Mouse (Mus musculus): Measurements from ENCODE around the gene Gm10486. TPM values are rescaled to one million over a fixed set of nuclear protein-coding genes. Genes with fewer than 3 reads are reported as not detected.
"Not testable (repeated sequence)": the region's sequence is repeated elsewhere in the genome, so short reads cannot be mapped to it uniquely, and the experiment has no call there.

The Gm10486 gene
- not detected in 3 replicates for total RNA-seq (2017)

DNA sequence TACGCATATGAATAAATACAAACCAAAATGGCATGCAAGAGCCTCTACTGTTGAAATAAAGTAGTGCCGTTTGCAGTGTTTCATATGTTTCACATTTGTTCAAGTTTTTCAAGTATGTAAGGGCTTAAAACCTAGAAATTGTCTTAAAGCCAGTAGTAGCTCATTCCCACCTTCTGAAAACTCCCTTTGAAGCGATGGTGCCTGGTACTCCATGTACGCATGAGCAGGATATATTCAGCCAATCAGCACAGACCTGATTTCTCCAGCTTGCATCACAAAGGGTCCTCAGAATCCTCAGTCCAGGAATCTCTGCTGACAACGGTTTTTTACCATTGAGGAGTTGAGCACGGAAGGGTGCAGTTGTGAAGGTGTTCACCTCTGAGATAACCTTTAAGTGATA, at the start of gene Gm10486:
TSS of gene Gm10486 (plus strand) at position 301 of the 400 bp plus-strand sequence.
- ATAC-seq (replicated peaks; ENCODE audit: insufficient number of reproducible peaks, low FRiP score, low TSS enrichment, poor library complexity, severe bottlenecking), result not testable (repeated sequence)
